Mouse (Mus musculus) thymus, adult 2 months (tissue): ENCODE results near the gene Cyp2j9.

ENCODE experiments used
- CTCF ChIP-seq: fragments of 200-500 bp; IDR thresholded peaks from 2 replicates; pipeline ENCODE4 v1.5.1; 2012; ENCODE audit warnings: mild to moderate bottlenecking, control low read depth, low read length, moderate library complexity, borderline replicate concordance; ENCODE audit not compliant: control insufficient read depth, poor library complexity, insufficient read depth; ENCODE audit errors: extremely low read depth
- POLR2A ChIP-seq: fragments of 200-500 bp; IDR thresholded peaks from 2 replicates; pipeline ENCODE4 v1.6.1; 2012; ENCODE audit warnings: mild to moderate bottlenecking, low read length, control low read depth, moderate library complexity; ENCODE audit not compliant: control insufficient read depth, poor library complexity, insufficient read depth; ENCODE audit errors: extremely low read depth

- no peak for TF ChIP-seq CTCF
- no peak for TF ChIP-seq POLR2A
Measured at GRCm38 (mm10) chr4:96590911-96591790, at the start of gene Cyp2j9.
